Mouse (Mus musculus) layer of hippocampus, postnatal 10 days (tissue): ENCODE results near the gene Tmem242. TPM values are rescaled to one million over a fixed set of nuclear protein-coding genes. Genes with fewer than 3 reads are reported as not detected.
"Not testable (repeated sequence)": the region's sequence is repeated elsewhere in the genome, so short reads cannot be mapped to it uniquely, and the experiment has no call there.

Source experiments
- DNase-seq, 2 experiments: peaks; one replicate each; pipeline ENCODE4 v3.0.0; 2021; ENCODE audit warnings: low spot score in 2 of 2
- long read RNA-seq: library from polyadenylated mRNA; stranded (forward); transcript quantifications from one replicate; pipeline ENCODE4 v2.0.0, GENCODE M21; 2023
- total RNA-seq, 2 experiments: library from RNA; stranded (reverse); gene quantifications; 2 replicates each; pipeline ENCODE4 v1.2.3; 2021

The Tmem242 gene
- 10 to 100 TPM; 78.9 to 86.8 TPM for total RNA-seq
- long read RNA-seq, transcript Tmem242-201 (4 exons, 948 nt): major isoform, 55 of 64 reads
- long read RNA-seq, partial matches to known transcripts: 1 of 64 reads
- long read RNA-seq, other reads (novel, unspliced or antisense): 8 of 64 reads

- peak; percentile 97 to 98 for DNase-seq
These were observed at the start of gene Tmem242 for GRCm38 (mm10) chr17:5440159-5440971. Gene Tmem242, minus strand, starts transcription at chr17:5440259.

DNA sequence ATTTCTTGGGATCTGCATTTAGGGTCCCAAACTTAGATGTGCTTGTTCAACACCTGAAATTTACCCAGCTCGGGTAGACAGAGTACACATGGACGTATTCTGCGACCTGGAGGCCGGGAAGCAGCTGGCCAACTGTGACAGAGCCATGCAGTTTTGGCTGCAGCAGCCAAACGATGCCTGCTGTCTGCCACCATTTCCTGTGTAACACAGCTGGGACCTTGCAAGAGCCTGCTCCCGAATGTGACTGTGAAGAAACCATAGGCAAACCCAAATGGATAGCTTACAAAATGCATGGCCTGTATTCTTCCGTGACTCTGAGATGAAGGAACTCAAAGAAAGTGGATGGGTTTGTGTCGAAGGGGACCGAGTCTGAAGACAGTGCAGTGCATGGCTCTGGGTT is 48.1 kb upstream of the Tmem242 start:
- no peak for DNase-seq

GRCm38 (mm10) chr17:5484663-5485062 is 44.6 kb upstream of the Tmem242 start:
- DNase-seq: no peak

- DNase-seq: no peak
These were observed 43.4 kb upstream of the Tmem242 start for GRCm38 (mm10) chr17:5483456-5483855.

GRCm38 (mm10) chr17:5475960-5476725 is 36.1 kb upstream of the Tmem242 start:
- DNase-seq: no peak

DNA sequence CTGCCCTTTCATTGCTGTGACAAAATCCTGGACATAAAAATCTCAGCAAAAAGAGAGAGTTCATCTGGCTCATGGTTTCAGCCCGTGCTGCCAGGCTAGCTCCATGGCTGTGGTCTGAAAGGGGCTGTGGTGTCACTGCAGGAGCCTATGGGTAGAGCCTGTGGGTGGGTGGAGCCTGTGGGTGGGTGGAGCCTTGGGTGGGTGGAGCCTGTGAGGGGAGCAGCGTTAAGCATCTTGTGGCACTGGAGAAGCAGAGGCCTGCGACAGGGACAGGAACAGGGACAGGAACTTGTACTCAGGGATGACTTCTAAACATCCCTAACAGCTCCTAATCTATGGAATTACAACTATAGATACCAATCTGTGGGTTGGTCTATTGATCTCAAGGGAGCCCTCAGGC is 32.2 kb upstream of the Tmem242 start:
- no peak for DNase-seq

DNA sequence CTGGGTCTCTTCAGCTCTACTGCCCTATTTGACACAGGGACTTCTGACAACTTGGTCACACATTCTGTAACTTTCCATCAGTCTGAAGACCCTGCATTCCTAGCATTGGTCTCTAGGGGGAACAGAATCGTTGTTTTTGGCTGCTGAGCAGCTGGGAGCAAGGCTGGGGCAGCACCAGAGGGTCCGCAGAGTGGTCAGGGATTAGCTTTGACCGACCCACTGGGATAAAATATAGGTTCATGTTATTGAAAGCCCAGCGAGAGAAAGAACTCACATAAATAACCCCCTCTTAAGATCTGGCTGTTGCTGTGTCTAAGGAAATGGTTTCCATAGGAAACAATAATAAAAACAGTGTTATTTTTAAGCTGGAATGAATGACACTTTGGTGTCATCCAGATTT is 27.1 kb upstream of the Tmem242 start:
- DNase-seq: no peak

- DNase-seq: no peak
These were observed 26.7 kb upstream of the Tmem242 start for GRCm38 (mm10) chr17:5466736-5467135.

- DNase-seq: no peak
These were observed 23.9 kb upstream of the Tmem242 start for GRCm38 (mm10) chr17:5463912-5464311.

DNA sequence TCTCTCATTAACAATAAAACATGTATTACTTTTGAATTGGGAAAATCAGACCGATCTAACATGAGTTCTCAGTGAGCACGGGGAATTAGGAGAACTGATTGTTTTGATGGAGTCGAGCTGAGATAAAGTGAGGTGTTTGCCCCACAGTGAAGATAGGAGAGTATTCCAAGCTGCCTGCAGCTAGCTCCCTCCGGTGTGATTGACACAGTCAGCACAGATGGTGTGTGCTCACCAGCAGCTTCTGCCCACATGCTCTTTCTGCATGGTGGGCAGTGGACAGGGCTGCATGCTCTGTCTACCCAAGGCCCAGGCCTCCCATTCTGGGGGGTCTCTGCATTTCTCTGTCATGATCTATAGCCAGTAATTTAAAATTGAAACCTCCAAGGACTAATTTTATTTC is 13.6 kb upstream of the Tmem242 start:
- DNase-seq: no peak

DNA sequence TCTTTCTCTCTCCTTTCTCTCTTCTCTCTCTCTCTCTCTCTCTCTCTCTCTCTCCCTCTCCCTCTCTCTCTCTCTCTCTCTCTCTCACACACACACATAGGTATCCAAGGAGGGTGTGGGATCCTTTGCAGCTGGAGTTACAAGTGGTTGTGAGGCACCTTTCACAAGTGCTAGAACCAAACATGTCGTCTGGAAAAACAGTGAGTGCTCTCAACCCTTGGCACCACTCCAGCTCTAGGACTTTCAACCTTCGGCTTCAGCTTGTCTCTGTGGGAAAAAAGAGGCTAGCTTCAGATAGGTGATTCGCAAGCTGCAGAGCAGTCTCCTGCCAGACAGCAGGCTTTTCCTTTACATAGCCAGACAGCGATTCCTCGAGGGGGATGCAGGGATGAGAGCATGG is 3.7 kb upstream of the Tmem242 start:
- no peak for DNase-seq

- DNase-seq: no peak
These were observed 3.2 kb upstream of the Tmem242 start for GRCm38 (mm10) chr17:5443260-5443659.

GRCm38 (mm10) chr17:5442403-5442802 is 2.3 kb upstream of the Tmem242 start:
- DNase-seq: not testable (repeated sequence)

- DNase-seq: no peak
These were observed 264 bp downstream of the Tmem242 start for GRCm38 (mm10) chr17:5439831-5440158.

DNA sequence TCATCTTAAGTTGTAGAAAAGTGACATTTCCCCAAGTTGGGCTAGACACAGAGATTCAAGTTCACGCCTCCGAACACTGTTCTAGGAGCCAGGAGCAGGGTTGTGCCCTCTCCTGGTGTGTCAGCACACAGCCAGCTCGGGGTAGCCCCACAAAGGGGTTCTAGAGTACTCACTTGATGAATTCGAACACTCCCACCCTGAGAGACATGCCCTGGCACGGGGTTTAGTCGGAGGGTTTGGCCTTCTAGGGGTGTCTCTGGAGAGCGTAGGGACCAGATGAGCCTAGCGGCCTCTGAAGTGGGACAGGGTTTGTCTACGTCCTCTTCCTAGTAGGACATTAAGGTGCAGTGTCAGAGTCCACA is 10.3 kb downstream of the Tmem242 start:
- DNase-seq: no peak

DNA sequence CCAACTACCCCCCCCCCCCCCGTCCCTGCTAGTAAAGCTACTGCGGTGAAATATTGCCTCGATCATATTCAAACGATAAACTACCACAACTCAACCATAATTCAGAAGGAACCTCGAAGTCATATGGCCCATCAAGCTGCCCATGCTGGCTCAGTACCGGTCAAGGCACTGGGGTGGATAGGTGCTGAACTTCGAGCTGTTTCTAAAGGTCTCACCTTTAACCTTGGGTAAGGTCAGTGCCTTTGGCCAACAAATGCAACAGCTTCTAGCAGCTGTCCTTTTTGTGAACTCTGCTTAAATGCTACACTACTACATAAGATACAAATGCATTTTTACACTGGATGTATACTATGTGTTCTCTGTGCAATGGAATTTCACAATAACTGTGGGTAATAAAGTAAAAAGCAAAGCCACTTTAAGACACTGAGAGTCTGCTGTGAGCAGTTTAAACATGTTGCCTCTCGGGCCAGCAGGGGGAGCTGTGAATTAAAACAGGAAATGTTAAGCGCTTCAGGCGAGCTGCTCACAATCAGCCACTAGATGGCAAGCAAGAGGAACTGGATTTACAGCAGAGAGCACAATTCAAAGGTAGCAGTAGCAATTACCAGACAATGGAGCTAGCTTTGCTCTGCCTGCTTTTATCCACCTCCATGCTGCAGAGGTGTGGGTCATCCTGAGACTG is 10.8 kb downstream of the Tmem242 start:
- DNase-seq: peak; percentile 95 to 96

DNA sequence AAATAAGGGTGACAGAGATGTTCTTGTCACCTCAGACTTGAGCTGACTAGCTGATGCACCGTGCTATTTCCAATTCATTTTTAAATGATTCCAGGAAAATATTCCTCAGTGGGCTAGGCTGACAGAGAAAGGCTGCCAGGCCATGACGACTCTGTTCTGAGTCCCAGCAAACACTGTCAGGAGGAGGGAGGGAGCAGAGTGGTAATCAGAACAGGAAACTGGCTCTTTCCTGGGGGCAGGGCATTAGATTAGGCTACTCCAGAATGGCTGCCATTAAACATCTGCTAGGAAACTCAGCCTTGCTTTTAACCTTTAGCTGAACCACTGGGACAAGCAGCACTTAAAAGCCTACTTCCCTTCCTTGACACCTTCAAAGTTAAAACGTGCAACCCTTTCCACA is 14.9 kb downstream of the Tmem242 start:
- DNase-seq: no peak

DNA sequence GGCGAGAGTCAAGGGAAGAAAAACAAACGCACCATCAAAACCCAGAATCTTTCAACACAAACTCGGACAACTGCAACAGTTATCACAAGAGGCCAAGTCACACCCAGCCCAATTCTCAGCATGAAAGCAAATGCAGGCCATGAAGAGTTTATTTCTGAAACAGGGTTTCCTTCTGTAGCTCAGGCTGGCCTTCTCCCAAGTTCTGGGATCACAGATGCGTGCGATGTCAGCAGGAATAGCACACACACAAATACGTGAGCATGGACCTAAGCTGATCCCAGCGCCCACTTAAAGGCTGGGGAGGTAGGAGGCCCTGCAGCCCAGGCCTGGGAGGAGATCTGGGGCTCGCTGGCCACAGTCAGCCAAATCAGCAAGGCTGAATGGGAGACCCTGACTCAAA is 15.9 kb downstream of the Tmem242 start:
- no peak for DNase-seq

DNA sequence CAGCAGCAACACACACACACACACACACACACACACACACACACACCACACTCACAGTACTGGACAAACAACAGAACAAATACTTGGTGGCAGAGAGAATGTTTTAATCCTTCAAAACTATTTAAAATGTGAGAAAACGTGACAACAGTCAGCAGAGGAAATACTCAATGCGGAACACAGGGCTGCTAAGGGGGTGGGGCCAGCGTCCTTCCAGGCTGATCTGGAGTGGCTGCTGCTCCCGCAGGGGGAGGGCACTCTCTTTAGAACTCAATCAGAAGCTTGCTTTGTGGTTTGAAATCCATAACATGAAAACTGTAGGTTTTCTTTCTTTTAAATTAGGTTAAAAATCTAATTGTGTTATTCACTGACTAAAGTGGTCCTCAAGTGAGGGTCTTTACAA is 18.2 kb downstream of the Tmem242 start:
- no peak for DNase-seq

- DNase-seq: no peak
These were observed 20.1 kb downstream of the Tmem242 start for GRCm38 (mm10) chr17:5419771-5420518.

DNA sequence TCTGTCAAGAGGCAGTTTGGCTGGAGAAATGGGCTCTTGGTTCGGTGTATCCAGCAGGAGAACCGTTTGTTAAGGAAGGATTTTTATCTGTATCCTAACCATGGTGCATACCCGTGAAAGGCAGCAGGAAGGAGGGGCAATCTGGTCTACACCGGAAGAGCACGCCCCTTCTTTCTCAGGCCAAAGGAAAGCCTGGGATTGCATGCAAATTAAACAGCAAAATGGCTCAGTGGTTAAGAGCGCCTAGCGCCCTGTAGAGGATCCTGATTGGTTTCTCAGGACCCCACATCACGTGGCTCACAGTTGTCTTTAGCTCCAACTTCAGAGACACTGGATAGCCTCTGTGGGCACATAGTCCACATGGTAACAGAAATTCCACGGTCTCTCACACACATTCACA is 21.0 kb downstream of the Tmem242 start:
- no peak for DNase-seq
